Mouse (Mus musculus) 3134 (cell line): Measurements from ENCODE around the gene Zbtb48.
"Not testable (repeated sequence)": the region's sequence is repeated elsewhere in the genome, so short reads cannot be mapped to it uniquely, and the experiment has no call there.

ENCODE experiments used
- DNase-seq: peaks from one replicate; pipeline ENCODE4 v3.0.0-alpha.2; 2011; ENCODE audit warnings: low spot score; ENCODE audit not compliant: insufficient read length; ENCODE audit errors: extremely low read depth

Gene Zbtb48

DNA sequence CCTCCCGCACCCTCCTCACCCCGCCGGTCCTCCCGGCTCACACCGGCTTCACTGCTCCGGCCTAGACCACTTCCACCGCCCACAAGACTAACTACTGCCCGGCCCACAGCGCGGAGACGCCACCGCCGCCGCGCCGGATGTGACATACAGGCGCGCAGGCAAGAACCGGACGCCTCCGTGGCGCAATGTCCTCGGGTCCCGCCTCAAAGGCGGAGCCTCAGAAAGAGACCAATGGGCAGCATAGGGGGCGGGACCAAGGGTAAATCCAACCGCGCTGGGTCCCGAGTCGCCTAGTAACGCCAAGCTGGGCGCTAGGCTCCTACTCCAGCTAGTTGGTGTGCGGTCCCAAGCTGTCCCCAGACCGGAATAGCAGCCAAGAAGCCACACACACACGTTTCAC, at the start of gene Zbtb48:
Gene Zbtb48, minus strand, starts transcription at position 148 of the 400 bp plus-strand sequence.
- DNase-seq: peak; percentile 91

GRCm38 (mm10) chr4:152077191-152077590, 49.7 kb upstream of the Zbtb48 start:
- DNase-seq: no peak

DNA sequence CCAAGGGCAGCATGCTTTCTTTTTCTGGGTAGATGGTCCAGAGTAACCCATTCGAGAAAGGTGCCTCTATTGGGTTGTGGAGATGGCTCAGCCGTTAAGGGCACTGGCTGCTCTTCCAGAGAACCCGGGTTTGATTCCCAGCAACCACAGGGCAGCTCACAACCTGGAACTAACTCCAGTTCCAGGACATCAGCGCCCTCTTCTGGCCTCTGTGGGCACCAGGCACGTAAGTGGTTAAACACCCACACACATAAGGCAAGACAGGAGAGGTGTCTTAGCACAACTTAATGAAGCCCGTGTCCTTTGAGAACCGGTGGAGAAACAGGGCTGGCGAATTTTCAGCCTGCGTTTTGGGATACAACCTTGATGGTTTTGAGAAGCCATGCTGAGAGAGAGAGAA, 47.1 kb upstream of the Zbtb48 start:
- DNase-seq: no peak

GRCm38 (mm10) chr4:152073715-152074114, 46.2 kb upstream of the Zbtb48 start:
- no peak for DNase-seq

- no peak for DNase-seq
These were observed 45.2 kb upstream of the Zbtb48 start for GRCm38 (mm10) chr4:152072655-152073054.

DNA sequence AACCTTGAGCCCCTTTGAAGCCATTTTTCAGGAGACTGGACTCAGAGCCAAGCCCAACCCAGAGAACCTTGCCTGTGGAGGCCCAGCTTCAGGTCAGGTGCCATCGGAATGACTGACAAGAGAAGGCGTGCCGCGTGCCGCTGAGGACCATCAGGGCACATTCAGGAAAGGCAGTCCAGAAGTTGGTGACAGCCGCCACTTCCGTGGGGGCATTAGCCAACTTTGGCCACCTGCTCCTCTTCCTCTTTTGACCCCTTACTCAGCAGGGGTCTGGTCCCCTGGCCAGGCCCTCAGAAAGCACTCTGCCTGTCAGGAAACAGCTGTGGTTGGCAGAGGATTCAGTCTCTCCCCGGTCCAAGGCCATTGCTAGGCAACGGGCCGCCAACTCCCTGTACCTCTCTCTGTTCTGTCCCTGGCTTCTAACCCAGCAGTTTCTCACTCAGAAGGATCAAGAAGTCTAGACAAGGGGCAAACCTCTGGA, 44.7 kb upstream of the Zbtb48 start, which contains the start of gene Plekhg5:
Gene Plekhg5, plus strand, starts transcription at position 378 of the 481 bp plus-strand sequence.
- no peak for DNase-seq

- peak; percentile 74 for DNase-seq
These were observed 43.3 kb upstream of the Zbtb48 start for GRCm38 (mm10) chr4:152070494-152071396.

- no peak for DNase-seq
These were observed 41.8 kb upstream of the Zbtb48 start for GRCm38 (mm10) chr4:152069245-152069644.

GRCm38 (mm10) chr4:152068166-152068724, 40.8 kb upstream of the Zbtb48 start:
- peak; percentile 31 for DNase-seq

DNA sequence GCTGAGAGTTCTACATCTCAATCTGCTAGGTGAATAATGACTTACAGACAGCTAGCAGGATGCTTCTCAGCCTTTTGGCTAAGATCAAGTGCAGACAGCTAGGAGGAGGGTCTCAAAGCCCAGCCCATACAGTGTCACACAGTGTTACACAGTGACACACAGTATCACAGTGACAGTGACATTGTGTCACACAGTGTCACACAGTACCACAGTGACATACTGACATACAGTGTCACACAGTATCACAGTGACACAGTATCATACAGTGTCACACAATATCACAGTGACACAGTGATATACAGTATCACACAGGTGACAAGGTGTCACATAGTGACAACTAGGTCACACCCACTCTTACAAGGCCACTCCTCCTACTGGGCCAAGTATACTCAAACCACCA, 39.8 kb upstream of the Zbtb48 start:
- DNase-seq: no peak

GRCm38 (mm10) chr4:152062390-152063110, 35.1 kb upstream of the Zbtb48 start:
- DNase-seq: no peak

DNA sequence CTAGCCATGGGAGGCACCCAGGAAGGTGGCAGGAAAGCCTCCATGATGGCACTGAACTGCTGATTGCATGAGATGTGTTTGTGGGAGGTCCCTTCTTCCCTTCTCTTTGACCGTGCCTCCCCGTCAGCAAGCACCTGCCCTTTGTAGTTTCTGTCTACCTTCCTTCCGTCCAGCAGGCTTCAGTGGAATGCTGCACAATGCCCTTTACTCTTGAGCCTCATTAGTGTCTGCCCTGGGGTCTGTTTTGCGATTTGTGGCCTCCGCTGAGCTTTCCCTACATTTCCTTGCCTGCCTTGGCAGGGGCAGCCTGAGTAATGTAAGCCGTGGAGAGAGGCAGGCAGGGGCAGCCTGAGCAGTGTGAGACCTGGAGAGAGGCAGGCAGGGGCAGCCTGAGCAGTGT, 17.1 kb upstream of the Zbtb48 start:
- no peak for DNase-seq

- no peak for DNase-seq
These were observed 15.7 kb upstream of the Zbtb48 start for GRCm38 (mm10) chr4:152043171-152043570.

- DNase-seq: no peak
These were observed 14.6 kb upstream of the Zbtb48 start for GRCm38 (mm10) chr4:152041924-152042641.

- no peak for DNase-seq
These were observed 12.4 kb upstream of the Zbtb48 start for GRCm38 (mm10) chr4:152039831-152040310.

GRCm38 (mm10) chr4:152038985-152039830, 11.7 kb upstream of the Zbtb48 start, which contains the start of gene Nol9:
TSS of gene Nol9 (plus strand) at chr4:152039321.
- peak; percentile 87 for DNase-seq

GRCm38 (mm10) chr4:152038225-152038984, 10.9 kb upstream of the Zbtb48 start, which contains the start of gene Tas1r1:
TSS of gene Tas1r1 (minus strand) at chr4:152038568.
- DNase-seq: peak; percentile 44

GRCm38 (mm10) chr4:152036464-152036863, 9.0 kb upstream of the Zbtb48 start:
- not testable (repeated sequence) for DNase-seq

DNA sequence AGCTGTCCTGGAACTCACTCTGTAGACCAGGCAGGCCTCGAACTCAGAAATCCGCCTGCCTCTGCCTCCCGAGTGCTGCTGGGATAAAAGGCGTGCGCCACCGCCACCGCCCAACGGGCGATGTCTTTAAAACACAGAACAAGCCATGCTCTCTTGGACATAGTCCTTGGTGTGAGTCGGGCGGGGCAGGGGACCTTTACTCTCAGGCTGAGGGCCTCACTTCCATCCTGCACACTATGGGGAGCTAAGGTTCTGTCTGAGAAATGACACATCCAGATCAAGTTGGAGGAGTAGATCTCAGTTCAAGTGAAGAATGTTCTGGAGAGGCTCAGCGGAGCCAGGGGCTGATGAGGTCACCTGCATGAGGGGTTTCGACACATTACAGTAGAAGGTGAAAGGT, 5.5 kb upstream of the Zbtb48 start:
- DNase-seq: no peak
